Mouse (Mus musculus) G1E (cell line): ENCODE results near the gene H2al1a.

Experiments
- CTCF ChIP-seq: IDR thresholded peaks from 2 replicates; pipeline ENCODE4 v1.5.1; 2012; ENCODE audit warnings: low read depth, low read length, inconsistent platforms, mixed read lengths
- TAL1 ChIP-seq: conservative IDR thresholded peaks from 2 replicates; pipeline ENCODE4 v1.6.1; 2012; ENCODE audit warnings: low read depth, low read length, inconsistent platforms, mixed read lengths

GRCm38 (mm10) chrX:11273190-11273589, 25.9 kb upstream of the H2al1a start:
- TF ChIP-seq CTCF, result no peak
- no peak for TF ChIP-seq TAL1
